Mouse (Mus musculus) embryo, embryonic 11 days (tissue): ENCODE measurements at regions not wholly inside any gene's neighbourhood (a gene's known extent, or its start where the extent isn't known, plus 50 kb on each side); places are given as distances from the start of the nearest gene placed in this dataset.
"Not testable (repeated sequence)": the region's sequence is repeated elsewhere in the genome, so short reads cannot be mapped to it uniquely, and the experiment has no call there.

Experiments used
- DNase-seq: peaks from one replicate; pipeline ENCODE4 v3.0.0-alpha.2; 2015

GRCm38 (mm10) chr6:67668073-67668472 lies 132.5 kb upstream of the Tacstd2 start:
- DNase-seq, result not testable (repeated sequence)

GRCm38 (mm10) chr6:67631617-67632016 lies 96.0 kb upstream of the Tacstd2 start:
- DNase-seq, result peak; percentile 4

GRCm38 (mm10) chr6:67610402-67610801 lies 74.8 kb upstream of the Tacstd2 start:
- peak; percentile 5 for DNase-seq

GRCm38 (mm10) chr6:67609461-67609860 lies 73.9 kb upstream of the Tacstd2 start:
- not testable (repeated sequence) for DNase-seq
